ENCODE assay signal across 12 mouse cellular contexts in genomic region chr3:122986386-122986785, GRCm38 (mm10). TPM values are rescaled to one million over a fixed set of nuclear protein-coding genes. Genes with fewer than 3 reads are reported as not detected.
DNase-seq lines count a peak whose midpoint lies in the region; ATAC-seq and TF ChIP-seq lines count a peak whose summit lies in the region.
"Had no signal": no experiment of that assay in that cellular context is flagged by ENCODE, and none has a peak within 500 bp of the region (broad histone marks: within the 10 kb centered on the region; RNA-seq: fewer than 3 reads in every experiment).

No protein-coding gene starts in this region.

- ATAC-seq in liver, embryonic 12.5 days = no peak

- H3K27ac ChIP-seq in liver, adult 2 months (replicated peaks; ENCODE audit: insufficient read depth, low read depth, low read length) = no peak overlapping the region
- no peak overlapping the region for H3K27ac ChIP-seq in liver, embryonic 12.5 days
- no peak overlapping the region; the same call in 1 of the 2 replicates for H3K27ac ChIP-seq in left cerebral cortex, adult 2 months
- H3K27ac ChIP-seq: lung, embryonic 15.5 days had no signal

- no peaks in the 10 kb centered on the region for H3K9me3 ChIP-seq in liver, embryonic 12.5 days (replicated peaks)
- H3K9me3 ChIP-seq: lung, embryonic 15.5 days had no signal

- no peak overlapping the region for H3K4me2 ChIP-seq in liver, embryonic 12.5 days

- no peaks in the 10 kb centered on the region; the same call in 1 of the 2 replicates for H3K4me1 ChIP-seq in liver, adult 2 months (ENCODE audit: control insufficient read depth, insufficient read depth, low read length)
- H3K4me1 ChIP-seq in liver, embryonic 12.5 days = peaks cover 20% of the 10 kb centered on the region

- H3K4me3 ChIP-seq in liver, adult 2 months (ENCODE audit: insufficient read depth, low read depth, low read length) = no peak overlapping the region
- no peak overlapping the region for H3K4me3 ChIP-seq in liver, embryonic 12.5 days
- no peak overlapping the region for H3K4me3 ChIP-seq in left cerebral cortex, adult 2 months
- H3K4me3 ChIP-seq: lung, embryonic 15.5 days had no signal

- WGBS in liver, adult 2 months = 4% methylated on average over 1 of the region's 1 CpGs
- 7% methylated on average over 1 of the region's 1 CpGs for WGBS in liver, embryonic 12.5 days (ENCODE audit: insufficient replicate concordance)

- H3K9ac ChIP-seq in liver, adult 2 months (ENCODE audit: low read depth, low read length) = no peak overlapping the region
- H3K9ac ChIP-seq in liver, embryonic 12.5 days = no peak overlapping the region
- H3K9ac ChIP-seq: lung, embryonic 15.5 days had no signal

- TF ChIP-seq POLR2A in liver, adult 2 months (IDR thresholded peaks at IDR 0.05; ENCODE audit: extremely low read depth, insufficient read depth, low read length) = no peak

- intact Hi-C loops in left cerebral cortex, adult 2 months (cut with DNase I) = no loop called here

- TF ChIP-seq CTCF in liver, adult 2 months (IDR thresholded peaks at IDR 0.05; ENCODE audit: low read depth, low read length) = no peak
- no peak for TF ChIP-seq CTCF in left cerebral cortex, adult 2 months (IDR thresholded peaks at IDR 0.05)

- no peaks in the 10 kb centered on the region for H3K36me3 ChIP-seq in liver, adult 2 months (ENCODE audit: control insufficient read depth, insufficient read depth, low read length)
- H3K36me3 ChIP-seq in liver, embryonic 12.5 days = no peaks in the 10 kb centered on the region
- H3K36me3 ChIP-seq: lung, embryonic 15.5 days had no signal

- no peaks in the 10 kb centered on the region for H3K27me3 ChIP-seq in liver, adult 2 months (ENCODE audit: control insufficient read depth, insufficient read depth, low read length)
- H3K27me3 ChIP-seq in liver, embryonic 12.5 days (replicated peaks) = no peaks in the 10 kb centered on the region
- H3K27me3 ChIP-seq: lung, embryonic 15.5 days had no signal

- peak; percentile 35 for DNase-seq in liver, adult 2 months (ENCODE audit: extremely low read depth, low read depth, low spot score)
- DNase-seq in adrenal gland, postnatal 25 days = peak; percentile 56
- peak; percentile 58 for DNase-seq in kidney, postnatal 14 days
- peak; percentile 83 for DNase-seq in testis, postnatal 14 days (ENCODE audit: low spot score)
- no peak for DNase-seq in cerebellum, adult 11 months
- DNase-seq in left cerebral cortex, adult 2 months (ENCODE audit: extremely low spot score in 1 of 2, low spot score in 2 of 2) = no peak
- DNase-seq: thymus, postnatal 14 days had no signal

- H3K79me2 ChIP-seq in liver, adult 2 months (ENCODE audit: control insufficient read depth, insufficient read depth, low read length) = no peaks in the 10 kb centered on the region; the same call in 1 of the 2 replicates

RNA-seq across cellular contexts. Expression of gene Usp53, which starts 2.1 kb away (rescaled TPM):
- 6.7 and 8.6 TPM in 2 replicates for total RNA-seq in liver, adult 2 months (2014; rRNA removed)
- polyA plus RNA-seq in liver, adult 2 months (2012; rRNA removed) = 2.0 and 2.7 TPM in 2 replicates
- polyA plus RNA-seq in liver, embryonic 12.5 days (2016; fragmentation: Nextera tagmentation; extraction: Ambion mirVana) = 2.2 and 2.9 TPM in 2 replicates
- total RNA-seq in adrenal gland, postnatal 25 days (2021) = 30.5 and 40.3 TPM in 2 replicates
- 10 to 100 TPM; 27.9 to 39.1 TPM for total RNA-seq in left cerebral cortex, adult 2 months (2021)

RNA-seq across cellular contexts. Expression of gene Myoz2, which starts 48.4 kb away (rescaled TPM):
- 0.37 TPM in 1 of 2 replicates, not detected in the other for total RNA-seq in liver, adult 2 months (2014; rRNA removed)
- polyA plus RNA-seq in liver, adult 2 months (2012; rRNA removed) = not detected in 2 replicates
- polyA plus RNA-seq in liver, embryonic 12.5 days (2016; fragmentation: Nextera tagmentation; extraction: Ambion mirVana) = 0.15 and 0.28 TPM in 2 replicates
- not detected in 2 replicates for total RNA-seq in adrenal gland, postnatal 25 days (2021)
- not detected for total RNA-seq in left cerebral cortex, adult 2 months (2021)
- total RNA-seq: ES-E14; granulocyte monocyte progenitor cell, adult 5-6 weeks had no signal
- polyA plus RNA-seq: cortical plate, adult 2 months had no signal

Comparison
In these comparisons a context has a peak if more than half of its experiments do, and no peak if none do; other contexts are left out.
1. DNase-seq: peak in liver, adult 2 months (single experiment), adrenal gland, postnatal 25 days (single experiment), kidney, postnatal 14 days (single experiment) and testis, postnatal 14 days (single experiment); none in cerebellum, adult 11 months (single experiment) and left cerebral cortex, adult 2 months (0 of 2).